Mouse (Mus musculus) cerebellum, adult 2 months (tissue): ENCODE data around the gene Gpr33. TPM values are rescaled to one million over a fixed set of nuclear protein-coding genes. Genes with fewer than 3 reads are reported as not detected.

ENCODE experiments used
- DNase-seq, 2 experiments: peaks; one replicate each; pipeline ENCODE4 v3.0.0; 2021
- H3K27ac ChIP-seq: fragments of 200-500 bp; 2 replicates; pipeline ENCODE4 v1.5.1; 2012; ENCODE audit warnings: low read length, control low read depth, inconsistent platforms; ENCODE audit not compliant: insufficient read depth
- H3K27me3 ChIP-seq: fragments of 200-500 bp; 2 replicates; pipeline ENCODE4 v1.6.1; 2012; ENCODE audit warnings: inconsistent platforms, mild to moderate bottlenecking, low read length, moderate library complexity; ENCODE audit not compliant: control insufficient read depth, insufficient read depth
- H3K4me1 ChIP-seq: fragments of 200-500 bp; 2 replicates; pipeline ENCODE4 v1.6.1; 2011; ENCODE audit warnings: low read length; ENCODE audit not compliant: control insufficient read depth, insufficient read depth
- H3K4me3 ChIP-seq: fragments of 200-500 bp; replicated peaks from 2 replicates; pipeline ENCODE3; 2011; ENCODE audit warnings: mild to moderate bottlenecking, low read depth, low read length, control low read depth; ENCODE audit not compliant: insufficient read depth
- CTCF ChIP-seq: fragments of 200-500 bp; IDR thresholded peaks from 2 replicates; pipeline ENCODE4 v1.5.1; 2011; ENCODE audit warnings: low read depth, mild to moderate bottlenecking, control low read depth, low read length, moderate library complexity, borderline replicate concordance; ENCODE audit not compliant: insufficient read depth
- POLR2A ChIP-seq: fragments of 200-500 bp; IDR thresholded peaks from 2 replicates; pipeline ENCODE4 v1.6.1; 2011; ENCODE audit warnings: low read length, control low read depth, borderline replicate concordance; ENCODE audit not compliant: insufficient read depth
- WGBS: fragments of 180-500 bp; shearing (Covaris S2); methylation state at CpG from one replicate; pipeline ENCODE4 v1.1.7; 2018; 5-methylcytosine and 5-hydroxymethylcytosine counted together
- polyA plus RNA-seq: library from polyadenylated mRNA; depleted of rRNA; stranded (reverse); fragments of >200 nt; gene quantifications from 2 replicates; pipeline ENCODE4 v1.2.3, GENCODE M21; 2012

Gene Gpr33
- polyA plus RNA-seq, 1 experiment = not detected

DNA sequence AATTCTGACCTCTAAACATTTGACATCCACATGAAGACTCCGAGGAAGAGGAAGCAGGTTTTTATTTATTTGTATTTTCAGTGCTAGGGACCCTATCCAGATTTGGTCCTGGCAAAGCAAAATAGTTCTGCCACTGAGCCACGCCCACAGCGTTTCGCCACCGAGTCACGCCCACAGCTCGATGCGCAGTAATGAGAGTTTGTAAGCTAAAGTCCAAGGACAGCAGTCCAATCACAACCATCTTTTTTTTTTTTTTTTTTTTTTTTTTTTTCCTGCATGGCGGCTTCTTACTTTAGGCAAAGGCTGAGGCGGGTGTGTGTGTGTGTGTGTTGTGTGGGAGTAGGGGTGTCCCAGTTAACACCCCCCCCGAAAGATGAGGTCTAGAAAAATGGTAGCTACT, 13.8 kb downstream of the Gpr33 start:
- no peaks in the 10 kb centered on the region for H3K27me3 ChIP-seq
- no peak for DNase-seq
- TF ChIP-seq CTCF (no peak), POLR2A (no peak)
- no peak overlapping the region for H3K4me3 ChIP-seq
- H3K27ac ChIP-seq = no peak overlapping the region
- 89% methylated on average over 11 of the region's 11 CpGs for WGBS
- no peaks in the 10 kb centered on the region for H3K4me1 ChIP-seq

DNA sequence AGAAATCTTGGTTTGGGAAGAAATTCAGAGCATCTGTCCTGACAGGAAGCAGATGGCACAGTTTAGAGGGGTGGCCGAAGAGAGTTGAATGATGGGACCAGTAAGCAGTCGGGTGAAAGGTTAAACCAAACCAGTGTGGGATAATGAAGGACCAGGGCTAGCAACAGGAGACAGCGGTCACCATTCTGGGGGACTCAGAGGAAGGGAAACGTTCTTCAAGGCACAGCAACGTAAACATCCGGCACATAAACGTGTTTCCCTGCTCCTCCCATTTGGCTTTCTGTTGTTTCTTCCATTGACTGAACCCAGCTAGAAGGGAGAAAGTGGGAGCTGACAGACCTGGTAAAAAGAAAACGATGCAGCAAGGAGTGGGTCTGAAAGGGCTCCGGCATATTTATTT, 14.6 kb downstream of the Gpr33 start:
- Histone ChIP-seq H3K27me3 (no peaks in the 10 kb centered on the region), H3K4me3 (no peak overlapping the region), H3K27ac (no peak overlapping the region), H3K4me1 (no peaks in the 10 kb centered on the region)
- TF ChIP-seq POLR2A (no peak), CTCF (no peak)
- 54% methylated on average over 9 of the region's 9 CpGs for WGBS
- no peak for DNase-seq

DNA sequence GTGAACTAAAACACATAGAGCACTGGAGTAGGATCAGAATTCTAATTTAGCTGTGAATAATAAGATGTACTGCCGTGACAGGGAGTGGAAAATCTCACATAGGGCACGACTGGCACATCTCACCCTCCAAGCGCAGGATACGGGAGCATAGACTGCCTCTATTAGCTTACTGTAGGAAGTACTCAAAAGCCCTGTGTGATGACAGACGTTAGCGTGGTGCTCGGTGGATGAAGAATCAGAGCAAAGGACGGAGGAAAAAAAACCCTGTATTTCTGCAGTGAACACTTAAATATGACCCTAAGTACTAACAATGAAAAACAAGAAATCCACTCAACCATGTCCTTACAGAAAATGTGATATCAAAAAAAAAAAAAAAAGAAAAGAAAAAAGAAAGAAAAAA, 15.7 kb downstream of the Gpr33 start:
- DNase-seq = no peak
- H3K4me3 ChIP-seq = no peak overlapping the region
- no peaks in the 10 kb centered on the region for H3K27me3 ChIP-seq
- 78% methylated on average over 8 of the region's 8 CpGs for WGBS
- H3K27ac ChIP-seq = no peak overlapping the region
- H3K4me1 ChIP-seq = no peaks in the 10 kb centered on the region
- TF ChIP-seq POLR2A (no peak), CTCF (no peak)

DNA sequence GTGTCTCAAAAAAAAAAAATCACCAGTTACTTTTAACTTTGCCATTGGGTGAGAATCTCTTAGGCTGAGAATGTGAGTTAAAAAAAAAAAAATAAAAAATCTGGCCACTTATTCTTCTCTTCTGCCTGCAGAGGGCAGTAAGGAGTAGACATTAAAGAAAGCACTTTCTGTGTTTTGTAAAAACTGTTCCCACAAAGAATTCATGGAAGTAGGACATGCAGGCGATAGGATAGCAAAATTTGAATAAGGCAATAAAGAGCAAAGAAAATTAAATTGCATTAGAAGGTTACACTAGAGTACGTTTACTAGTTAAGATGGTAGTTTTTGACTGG, 17.3 kb downstream of the Gpr33 start:
- no peak overlapping the region for H3K27ac ChIP-seq
- WGBS = 57% methylated on average over 2 of the region's 2 CpGs
- H3K4me3 ChIP-seq = no peak overlapping the region
- DNase-seq = peak in 1 of 2 experiments; percentile 38
- no peaks in the 10 kb centered on the region; the same call in 1 of the 2 replicates for H3K4me1 ChIP-seq
- H3K27me3 ChIP-seq = no peaks in the 10 kb centered on the region
- 0 out of 2 replicates have a peak, but pooled peaks have one; percentile 6 for TF ChIP-seq CTCF
- TF ChIP-seq POLR2A = no peak

DNA sequence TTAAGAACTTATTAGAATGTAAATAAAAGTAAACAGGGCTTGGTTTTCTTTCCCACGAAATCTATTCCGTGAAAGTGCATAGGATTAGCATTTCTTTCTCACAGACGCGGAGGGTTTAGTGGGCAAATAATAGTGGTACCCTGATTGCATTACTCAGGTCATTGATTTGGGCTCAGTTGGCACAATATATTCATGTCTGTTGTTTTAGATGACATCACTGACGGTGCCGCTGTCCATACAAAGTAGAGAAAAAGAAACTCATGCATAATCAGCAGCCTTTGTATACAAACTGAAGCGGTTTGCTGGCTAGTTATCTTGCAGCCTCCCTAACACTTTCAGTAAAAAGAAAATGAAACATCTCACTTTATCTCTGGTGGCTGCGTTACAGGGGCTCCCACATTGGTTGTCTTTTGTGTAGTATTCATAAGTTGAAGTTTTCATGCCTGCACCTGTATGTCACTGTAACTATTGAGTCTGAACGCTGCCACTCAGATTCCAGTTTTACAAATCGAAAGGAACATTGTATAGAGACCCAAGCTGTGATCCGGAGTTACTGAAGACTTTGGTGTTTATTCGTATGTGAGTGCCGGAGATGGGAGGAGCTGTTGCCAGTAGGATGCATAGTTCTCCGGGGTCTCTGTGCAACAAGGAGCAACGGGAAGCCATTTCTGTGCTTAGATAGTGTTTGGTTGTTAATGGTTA, 17.8 kb downstream of the Gpr33 start:
- H3K27ac ChIP-seq = no peak overlapping the region
- TF ChIP-seq CTCF (no peak), POLR2A (no peak)
- 49% methylated on average over 15 of the region's 15 CpGs for WGBS

DNA sequence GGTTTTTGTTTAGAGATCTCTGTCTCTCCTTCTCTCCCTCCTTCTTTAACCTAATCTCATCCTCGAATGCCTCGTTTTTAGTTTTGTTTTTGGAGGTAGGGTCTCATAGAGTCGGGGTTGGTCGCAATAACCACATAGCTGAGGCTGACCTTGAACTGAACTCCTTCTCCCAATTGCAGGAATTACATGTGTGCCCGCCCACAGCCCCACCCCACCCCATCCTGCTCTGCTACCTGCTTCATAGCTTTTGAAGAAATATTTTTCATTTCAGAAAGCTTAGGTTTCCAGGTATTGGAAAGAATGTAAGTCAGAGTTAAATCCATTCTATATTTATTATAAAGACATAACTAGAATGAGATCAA, 21.2 kb downstream of the Gpr33 start:
- 44% methylated on average over 5 of the region's 5 CpGs for WGBS

More for the DNA sequence above, 17.8 kb downstream of the Gpr33 start:
- Histone ChIP-seq H3K27me3 (no peaks in the 10 kb centered on the region), H3K4me1 (no peaks in the 10 kb centered on the region; the same call in 1 of the 2 replicates), H3K4me3 (peak overlapping the region; percentile 10)
- no peak for DNase-seq

DNA sequence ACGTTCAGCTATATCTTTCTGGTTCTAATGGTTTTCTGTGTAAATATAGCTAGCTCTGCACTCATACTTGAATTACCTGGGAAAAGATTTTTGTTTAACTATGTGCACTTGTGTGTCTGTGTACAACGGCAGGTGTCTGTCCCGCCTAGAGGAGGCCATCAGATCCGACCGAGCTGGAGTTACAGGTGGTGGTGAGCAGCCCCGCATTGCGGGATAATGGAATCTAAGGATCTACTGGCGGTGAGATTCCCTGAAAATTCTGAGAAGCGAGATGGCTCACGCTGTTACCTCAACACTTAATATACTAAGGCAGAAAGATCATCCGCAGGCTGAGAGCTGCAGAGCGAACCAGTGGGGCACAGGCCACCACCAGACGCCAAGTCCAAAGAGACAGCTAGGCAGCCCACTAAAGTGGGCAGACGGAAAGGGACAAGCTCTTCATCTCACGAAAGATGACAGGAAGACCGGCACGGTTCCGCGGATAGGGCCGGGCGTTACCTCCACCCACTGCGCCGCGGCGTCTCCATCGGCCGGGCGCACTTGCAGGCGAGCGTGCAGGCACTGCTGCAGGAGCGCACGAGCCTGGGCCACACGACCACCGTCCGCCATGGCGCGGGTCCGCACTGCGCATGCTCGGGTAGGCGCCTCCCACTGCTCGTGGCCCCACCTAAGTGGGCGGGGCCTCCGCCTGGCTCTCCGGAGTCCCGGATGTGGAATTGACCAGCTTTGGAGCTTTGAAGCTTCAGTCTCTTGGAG, 21.8 kb downstream of the Gpr33 start, which contains the start of gene Dtd2:
Gene Dtd2, minus strand, starts transcription at position 625 of the 756 bp plus-strand sequence.
- TF ChIP-seq CTCF (no peak), POLR2A (peak; percentile 100)
- peak within 1 kb of the TSS; percentile 80 for H3K4me3 ChIP-seq
- no peaks in the 10 kb centered on the region for H3K27me3 ChIP-seq
- H3K27ac ChIP-seq = peak within 1 kb of the TSS; percentile 21; the same call in 1 of the 2 replicates
- peak; percentile 89 to 92 for DNase-seq
- H3K4me1 ChIP-seq = no peaks in the 10 kb centered on the region; the same call in 1 of the 2 replicates
- WGBS = 2% methylated on average over 46 of the region's 46 CpGs

More for the DNA sequence above, 21.2 kb downstream of the Gpr33 start:
- no peak for DNase-seq
- Histone ChIP-seq H3K27me3 (no peaks in the 10 kb centered on the region), H3K4me1 (no peaks in the 10 kb centered on the region; the same call in 1 of the 2 replicates), H3K27ac (no peak overlapping the region), H3K4me3 (peak overlapping the region; percentile 80)
- TF ChIP-seq POLR2A (no peak), CTCF (no peak)
